Mouse (Mus musculus) bone marrow, adult 2 months (tissue): ENCODE measurements around the gene Frrs1.

Experiments
- CTCF ChIP-seq: fragments of 200-500 bp; IDR thresholded peaks from 2 replicates; pipeline ENCODE4 v1.5.1; 2011; ENCODE audit warnings: low read length, control low read depth; ENCODE audit not compliant: control insufficient read depth, insufficient read depth
- POLR2A ChIP-seq: fragments of 200-500 bp; IDR thresholded peaks from 2 replicates; pipeline ENCODE4 v1.6.1; 2011; ENCODE audit warnings: low read depth, mild to moderate bottlenecking, control low read depth, low read length, borderline replicate concordance; ENCODE audit not compliant: control insufficient read depth

DNA sequence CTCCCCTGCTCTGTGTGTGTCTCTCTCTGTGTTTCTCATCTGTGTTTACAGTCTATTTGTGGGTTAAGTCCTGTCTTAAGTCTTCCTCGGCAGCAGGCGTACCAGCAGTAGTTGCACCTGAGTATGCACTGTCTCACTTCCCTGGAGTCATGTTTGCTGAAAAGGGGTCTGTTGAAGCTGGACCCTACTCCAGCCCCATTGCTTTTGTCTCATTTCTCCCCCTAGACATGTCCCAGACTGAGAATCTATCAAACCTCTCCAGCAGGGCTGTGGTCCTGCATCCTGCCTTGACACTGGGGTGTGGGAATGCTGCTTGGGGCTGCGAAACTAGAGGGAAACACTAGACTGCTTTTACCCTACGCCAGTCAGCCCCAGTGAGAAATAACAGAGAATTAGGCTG is 25.8 kb upstream of the Frrs1 start:
- TF ChIP-seq POLR2A (no peak), CTCF (no peak)
